Mouse (Mus musculus) testis, adult 2 months (tissue): ENCODE measurements around the gene Gpr55.

ENCODE experiments used
- CTCF ChIP-seq: fragments of 200-500 bp; IDR thresholded peaks from 2 replicates; pipeline ENCODE4 v1.5.1; 2012; ENCODE audit warnings: low read depth, mild to moderate bottlenecking, inconsistent platforms, low read length, moderate library complexity; ENCODE audit not compliant: control insufficient read depth, insufficient read depth, insufficient replicate concordance
- POLR2A ChIP-seq: fragments of 200-500 bp; IDR thresholded peaks from 2 replicates; pipeline ENCODE4 v1.6.1; 2012; ENCODE audit warnings: low read depth, mild to moderate bottlenecking, inconsistent platforms, low read length, moderate library complexity; ENCODE audit not compliant: control insufficient read depth

DNA sequence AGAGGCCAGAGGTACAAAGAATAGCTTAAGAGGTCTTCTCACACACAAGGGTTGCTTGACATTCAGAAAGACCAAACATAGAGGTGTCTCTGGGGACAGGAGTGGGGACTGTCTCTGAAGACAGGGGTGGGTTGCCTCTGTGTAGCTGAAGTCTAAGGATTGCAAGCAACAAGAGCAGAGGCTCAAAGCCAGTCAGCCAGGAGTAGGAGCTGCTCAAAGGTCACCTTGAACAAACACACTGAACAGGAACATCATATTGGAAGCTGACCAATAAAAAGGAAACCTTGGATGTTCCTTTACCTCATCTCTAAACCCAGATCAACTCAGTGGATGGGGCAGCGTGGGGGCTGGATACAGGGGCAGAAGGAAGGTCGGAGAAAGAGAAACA, 924 bp downstream of the Gpr55 start:
- no peak for TF ChIP-seq CTCF
- TF ChIP-seq POLR2A, result no peak
